Mouse (Mus musculus) kidney, adult 2 months (tissue): ENCODE measurements around the gene Pgls. TPM values are rescaled to one million over a fixed set of nuclear protein-coding genes. Genes with fewer than 3 reads are reported as not detected.

Source experiments
- DNase-seq: peaks from one replicate; pipeline ENCODE4 v3.0.0; 2021
- H3K27ac ChIP-seq: fragments of 200-500 bp; 2 replicates; pipeline ENCODE4 v1.5.1; 2012; ENCODE audit warnings: low read depth, low read length, control low read depth, inconsistent platforms; ENCODE audit not compliant: insufficient read depth
- H3K27me3 ChIP-seq: fragments of 200-500 bp; replicated peaks from 2 replicates; pipeline ENCODE4 v1.6.1; 2012; ENCODE audit warnings: mild to moderate bottlenecking, moderate library complexity, low read length, inconsistent platforms; ENCODE audit not compliant: control insufficient read depth, insufficient read depth
- H3K36me3 ChIP-seq: fragments of 200-500 bp; 2 replicates; pipeline ENCODE4 v1.6.1; 2012; ENCODE audit warnings: mild to moderate bottlenecking, moderate library complexity, low read length, inconsistent platforms; ENCODE audit not compliant: control insufficient read depth, insufficient read depth
- H3K4me1 ChIP-seq: fragments of 200-500 bp; 2 replicates; pipeline ENCODE4 v1.6.1; 2011; ENCODE audit warnings: low read length; ENCODE audit not compliant: control insufficient read depth, insufficient read depth
- H3K4me3 ChIP-seq: fragments of 200-500 bp; 2 replicates; pipeline ENCODE4 v1.5.1; 2011; ENCODE audit warnings: mild to moderate bottlenecking, low read depth, low read length, control low read depth; ENCODE audit not compliant: insufficient read depth
- CTCF ChIP-seq: fragments of 200-500 bp; conservative IDR thresholded peaks from 2 replicates; pipeline ENCODE4 v1.5.1; 2011; ENCODE audit warnings: low read depth, mild to moderate bottlenecking, control low read depth, low read length, moderate library complexity, mixed read lengths; ENCODE audit not compliant: insufficient read depth, insufficient read length
- POLR2A ChIP-seq: fragments of 200-500 bp; IDR thresholded peaks from one replicate; pipeline ENCODE4 v1.6.1; 2011; ENCODE audit warnings: low read depth, low read length, control low read depth
- WGBS: fragments of 180-500 bp; shearing (Covaris S2); methylation state at CpG from one replicate; pipeline ENCODE4 v1.1.7; 2018; 5-methylcytosine and 5-hydroxymethylcytosine counted together
- polyA plus RNA-seq: library from polyadenylated mRNA; depleted of rRNA; stranded (reverse); fragments of >200 nt; gene quantifications from 2 replicates; pipeline ENCODE4 v1.2.3, GENCODE M21; 2012

The Pgls gene
- polyA plus RNA-seq, 1 experiment: 134 TPM

DNA sequence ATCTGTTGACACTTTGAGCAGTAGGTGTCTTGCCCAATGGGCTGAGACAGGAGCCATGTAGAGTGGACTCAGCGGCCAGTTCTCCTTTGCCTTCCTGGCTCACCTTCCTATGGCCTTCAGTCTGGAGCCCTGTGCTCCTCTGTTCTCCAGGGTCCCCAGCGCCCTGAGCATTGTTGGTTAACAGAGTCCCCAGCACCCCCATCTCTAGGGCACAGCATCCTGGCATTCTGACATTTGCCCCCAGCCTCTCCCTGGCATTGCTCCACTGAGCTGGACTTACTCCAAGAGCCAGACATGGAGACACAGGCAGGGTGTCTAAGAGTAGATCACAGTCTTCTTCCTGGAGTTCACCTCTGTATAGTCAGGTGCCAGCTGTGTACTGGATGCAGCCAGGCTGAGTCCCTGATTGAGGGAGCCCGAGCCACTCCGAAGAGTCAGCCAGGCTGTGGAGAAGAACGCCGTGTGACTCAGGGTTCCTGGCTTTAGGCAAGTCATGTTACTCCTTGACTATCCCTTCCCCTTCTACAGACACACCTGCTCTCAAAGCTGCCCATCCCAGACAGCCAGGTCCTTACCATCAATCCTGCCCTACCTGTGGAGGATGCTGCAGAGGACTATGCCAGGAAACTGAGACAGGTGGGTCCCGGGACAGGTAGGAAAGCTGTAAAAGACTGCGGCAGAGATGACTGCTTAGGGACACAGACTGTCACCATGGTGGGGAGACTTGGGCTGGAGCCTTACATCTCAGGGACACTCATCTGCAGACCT, 1.8 kb downstream of the Pgls start:
- Histone ChIP-seq H3K36me3 (no peaks in the 10 kb centered on the region), H3K27ac (no peak overlapping the region), H3K4me1 (peaks cover 10% of the 10 kb centered on the region; the same call in 1 of the 2 replicates), H3K4me3 (no peak overlapping the region), H3K27me3 (no peaks in the 10 kb centered on the region)
- no peak for TF ChIP-seq POLR2A
- peak; percentile 29 for DNase-seq
- 73% methylated on average over 8 of the region's 8 CpGs for WGBS

DNA sequence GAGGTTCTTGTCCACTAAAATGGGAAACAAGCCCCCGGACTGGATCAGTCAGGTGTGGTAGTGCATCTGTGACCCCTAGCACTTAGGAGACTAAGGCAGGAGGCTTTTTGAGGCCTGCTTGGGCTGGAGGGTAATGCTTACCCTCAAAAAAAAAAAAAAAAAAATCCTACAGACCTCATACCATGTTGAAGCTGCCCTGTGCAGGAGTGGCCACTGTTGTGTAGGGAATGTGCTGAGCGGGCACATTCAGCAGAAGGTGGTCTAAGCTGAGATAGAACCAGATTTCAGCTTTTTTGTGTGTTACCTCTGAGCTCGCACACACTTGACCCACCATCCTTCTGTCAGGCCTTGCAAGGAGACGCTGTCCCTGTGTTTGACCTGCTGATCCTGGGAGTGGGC, 2.3 kb downstream of the Pgls start:
- no peak for DNase-seq
- Histone ChIP-seq H3K4me1 (peaks cover 10% of the 10 kb centered on the region; the same call in 1 of the 2 replicates), H3K4me3 (no peak overlapping the region), H3K27me3 (no peaks in the 10 kb centered on the region), H3K36me3 (no peaks in the 10 kb centered on the region), H3K27ac (no peak overlapping the region)
- 96% methylated on average over 4 of the region's 4 CpGs for WGBS
- TF ChIP-seq POLR2A: no peak
- no peak for TF ChIP-seq CTCF

GRCm38 (mm10) chr8:71595862-71596261, 3.9 kb downstream of the Pgls start:
- peaks cover 10% of the 10 kb centered on the region; the same call in 1 of the 2 replicates for H3K4me1 ChIP-seq
- H3K27me3 ChIP-seq: no peaks in the 10 kb centered on the region
- TF ChIP-seq CTCF (peak; percentile 95), POLR2A (no peak)
- peak; percentile 91 for DNase-seq
- no peak overlapping the region for H3K27ac ChIP-seq
- 10% methylated on average over 27 of the region's 27 CpGs for WGBS
- H3K4me3 ChIP-seq: no peak overlapping the region
- no peaks in the 10 kb centered on the region for H3K36me3 ChIP-seq

DNA sequence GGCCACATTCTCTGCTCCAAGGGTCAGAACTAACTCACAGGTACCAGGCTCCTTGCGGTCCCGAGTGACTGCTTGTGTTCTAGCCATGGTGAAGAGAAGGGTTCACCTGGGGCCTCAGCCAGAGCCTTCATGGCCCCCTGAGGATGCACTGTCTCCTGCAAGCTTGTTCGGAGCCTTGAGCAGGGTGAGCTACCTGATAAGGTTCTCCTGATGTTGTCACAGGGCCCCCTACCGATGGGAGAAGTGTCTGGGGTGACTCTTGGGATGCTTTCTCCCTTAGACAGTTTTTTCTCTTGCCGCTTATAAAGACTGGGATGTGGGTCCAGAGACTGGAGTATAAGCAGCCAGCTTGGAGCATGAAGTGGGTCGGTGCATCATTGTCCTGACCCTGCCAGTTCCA, 4.4 kb downstream of the Pgls start:
- H3K4me3 ChIP-seq: no peak overlapping the region
- WGBS: 61% methylated on average over 6 of the region's 6 CpGs
- TF ChIP-seq CTCF: no peak
- TF ChIP-seq POLR2A: no peak
- 0 out of 2 replicates have a peak, but pooled peaks cover 8% of the 10 kb centered on the region for H3K4me1 ChIP-seq
- no peaks in the 10 kb centered on the region for H3K36me3 ChIP-seq
- no peak for DNase-seq
- H3K27ac ChIP-seq: no peak overlapping the region
- no peaks in the 10 kb centered on the region for H3K27me3 ChIP-seq

- TF ChIP-seq POLR2A: no peak
- 72% methylated on average over 4 of the region's 4 CpGs for WGBS
- no peak overlapping the region for H3K27ac ChIP-seq
- no peak for DNase-seq
- H3K4me1 ChIP-seq: 0 out of 2 replicates have a peak, but pooled peaks cover 8% of the 10 kb centered on the region
- no peak overlapping the region for H3K4me3 ChIP-seq
- no peaks in the 10 kb centered on the region for H3K36me3 ChIP-seq
- no peaks in the 10 kb centered on the region for H3K27me3 ChIP-seq
These were observed 4.8 kb downstream of the Pgls start for GRCm38 (mm10) chr8:71596798-71597197.

DNA sequence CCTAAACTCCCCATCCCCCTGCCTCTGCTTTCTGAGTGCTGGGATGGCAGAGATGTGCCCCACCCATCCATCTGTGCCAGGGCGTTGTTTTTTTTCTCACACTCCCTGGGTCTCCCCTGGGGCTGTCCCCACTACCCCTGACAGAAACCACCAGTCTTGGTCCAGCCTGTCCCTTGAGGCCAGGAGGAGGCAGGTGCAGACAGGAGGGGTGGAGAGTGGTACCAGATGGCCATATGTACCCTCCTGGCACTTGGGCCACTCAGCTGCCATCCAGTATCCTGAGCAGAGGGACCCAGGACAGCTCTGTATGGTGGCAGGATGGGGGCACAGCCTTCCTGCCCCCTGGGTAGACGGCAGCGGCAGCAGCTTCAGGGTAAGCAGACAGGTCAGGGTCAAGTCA, 5.5 kb downstream of the Pgls start, which contains the start of gene Fam129c:
Gene Fam129c, plus strand, starts transcription at position 198 of the 400 bp plus-strand sequence.
- Histone ChIP-seq H3K4me1 (0 out of 2 replicates have a peak, but pooled peaks cover 8% of the 10 kb centered on the region), H3K36me3 (no peaks in the 10 kb centered on the region), H3K27ac (no peak within 1 kb of the TSS), H3K27me3 (no peaks in the 10 kb centered on the region), H3K4me3 (no peak within 1 kb of the TSS)
- DNase-seq: no peak
- WGBS: 88% methylated on average over 3 of the region's 3 CpGs
- no peak for TF ChIP-seq CTCF
- TF ChIP-seq POLR2A: no peak

DNA sequence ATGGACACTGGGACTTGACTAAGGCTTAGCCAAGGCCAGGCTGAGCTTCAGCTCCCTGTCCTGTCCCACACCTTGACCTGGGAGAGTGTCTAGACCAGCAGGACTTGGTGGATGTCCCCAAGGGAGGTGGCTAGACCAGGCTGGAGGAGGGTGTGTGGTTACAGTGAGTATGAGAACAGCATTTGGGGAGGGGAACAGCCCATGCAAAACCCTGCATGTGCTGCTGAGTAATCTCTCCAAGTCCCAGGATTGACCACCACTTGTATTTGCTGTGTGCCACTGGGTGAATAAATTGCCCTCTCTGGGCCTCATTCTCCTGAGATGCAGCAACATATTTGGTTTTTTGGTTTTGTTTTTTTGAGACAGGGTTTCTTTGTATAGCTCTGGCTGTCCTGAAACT, 6.4 kb downstream of the Pgls start:
- DNase-seq: no peak
- no peak overlapping the region for H3K4me3 ChIP-seq
- no peak overlapping the region for H3K27ac ChIP-seq
- no peaks in the 10 kb centered on the region for H3K27me3 ChIP-seq
- H3K36me3 ChIP-seq: no peaks in the 10 kb centered on the region
- H3K4me1 ChIP-seq: peaks cover 11% of the 10 kb centered on the region; the same call in 1 of the 2 replicates
- TF ChIP-seq POLR2A: no peak
- no peak for TF ChIP-seq CTCF

DNA sequence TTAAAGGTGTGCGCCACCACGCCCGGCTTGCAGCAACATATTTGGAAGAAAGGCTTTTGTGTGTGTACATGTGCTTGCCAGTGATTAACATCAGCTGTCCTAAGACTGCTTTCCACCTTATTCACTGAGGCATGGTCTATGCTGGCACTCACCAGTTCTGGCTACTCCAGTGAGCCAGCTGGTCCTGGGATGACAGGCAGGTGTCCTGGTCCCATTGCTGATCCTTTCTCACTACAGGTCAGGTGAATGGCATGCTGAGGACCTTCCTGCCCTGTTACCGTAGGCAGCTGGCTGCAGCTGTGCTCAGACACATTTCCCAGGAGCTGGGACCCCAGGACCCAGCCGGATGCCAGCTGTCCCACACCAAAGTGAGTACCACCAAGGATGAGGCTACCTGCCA, 6.9 kb downstream of the Pgls start:
- Histone ChIP-seq H3K36me3 (no peaks in the 10 kb centered on the region), H3K4me1 (peaks cover 11% of the 10 kb centered on the region; the same call in 1 of the 2 replicates), H3K27ac (no peak overlapping the region), H3K4me3 (no peak overlapping the region), H3K27me3 (no peaks in the 10 kb centered on the region)
- DNase-seq: no peak
- TF ChIP-seq POLR2A (no peak), CTCF (no peak)
- WGBS: 92% methylated on average over 5 of the region's 5 CpGs
